18 mouse cellular contexts compared by ENCODE assay signal in the genomic region with DNA sequence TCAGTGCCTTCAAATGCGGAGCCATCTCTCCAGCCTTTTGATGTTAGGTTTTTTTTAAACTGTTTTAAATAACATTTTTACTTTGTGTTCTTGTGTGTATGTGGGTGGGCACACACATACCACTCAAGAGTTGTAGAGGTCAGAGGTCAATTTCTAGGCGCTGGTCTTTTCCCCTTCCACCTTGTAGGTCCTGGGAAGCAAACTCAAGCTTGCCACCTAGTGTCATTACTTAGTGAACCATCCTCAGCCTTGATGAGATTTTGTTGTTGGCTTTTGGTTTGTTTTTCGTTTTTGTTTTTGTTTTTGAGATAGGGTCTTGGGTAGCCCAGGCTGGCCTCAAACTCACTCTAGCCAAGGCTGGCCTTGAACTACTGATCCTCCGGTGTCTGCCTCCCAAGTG. TPM values are rescaled to one million over a fixed set of nuclear protein-coding genes. Genes with fewer than 3 reads are reported as not detected.
DNase-seq lines count a peak whose midpoint lies in the region; ATAC-seq and TF ChIP-seq lines count a peak whose summit lies in the region.
"Had no signal": no experiment of that assay in that cellular context is flagged by ENCODE, and none has a peak within 500 bp of the region (broad histone marks: within the 10 kb centered on the region; RNA-seq: fewer than 3 reads in every experiment).

No protein-coding gene starts in this region.

- H3K4me2 ChIP-seq in forebrain, postnatal 0 days (ENCODE audit: low read depth) = no peak overlapping the region
- H3K4me2 ChIP-seq in forebrain, embryonic 11.5 days (ENCODE audit: low read depth, low read length, severe bottlenecking) = no peak overlapping the region
- H3K4me2 ChIP-seq in midbrain, embryonic 11.5 days = no peak overlapping the region
- no peak overlapping the region for H3K4me2 ChIP-seq in midbrain, embryonic 16.5 days (ENCODE audit: low read length)
- no peak overlapping the region for H3K4me2 ChIP-seq in midbrain, postnatal 0 days (ENCODE audit: low read depth, low read length, poor library complexity, severe bottlenecking)

- no peaks in the 10 kb centered on the region for H3K9me3 ChIP-seq in forebrain, postnatal 0 days (ENCODE audit: low read length)
- no peaks in the 10 kb centered on the region for H3K9me3 ChIP-seq in forebrain, embryonic 11.5 days (ENCODE audit: control insufficient read depth, low read length)
- H3K9me3 ChIP-seq in midbrain, embryonic 11.5 days (ENCODE audit: control insufficient read depth, low read length) = no peaks in the 10 kb centered on the region
- H3K9me3 ChIP-seq in midbrain, embryonic 16.5 days (replicated peaks; ENCODE audit: control insufficient read depth, low read length, poor library complexity, severe bottlenecking) = no peaks in the 10 kb centered on the region
- no peaks in the 10 kb centered on the region for H3K9me3 ChIP-seq in midbrain, postnatal 0 days (ENCODE audit: low read length)
- H3K9me3 ChIP-seq: hindbrain, embryonic 13.5 days; neural tube, embryonic 13.5 days had no signal

- no peak overlapping the region for H3K27ac ChIP-seq in forebrain, postnatal 0 days (ENCODE audit: low read depth, low read length)
- no peak overlapping the region for H3K27ac ChIP-seq in forebrain, embryonic 11.5 days (ENCODE audit: low read depth, low read length)
- no peak overlapping the region for H3K27ac ChIP-seq in layer of hippocampus, adult 2 months
- no peak overlapping the region for H3K27ac ChIP-seq in midbrain, embryonic 11.5 days (ENCODE audit: low read depth, low read length)
- H3K27ac ChIP-seq in midbrain, embryonic 16.5 days (ENCODE audit: low read length) = no peak overlapping the region
- no peak overlapping the region for H3K27ac ChIP-seq in midbrain, postnatal 0 days (ENCODE audit: low read depth, low read length)
- H3K27ac ChIP-seq: macrophage; neural tube, embryonic 13.5 days had no signal

- H3K9ac ChIP-seq in forebrain, postnatal 0 days = no peak overlapping the region
- H3K9ac ChIP-seq in forebrain, embryonic 11.5 days (ENCODE audit: low read length) = no peak overlapping the region
- H3K9ac ChIP-seq in midbrain, embryonic 11.5 days (ENCODE audit: low read length) = no peak overlapping the region
- no peak overlapping the region for H3K9ac ChIP-seq in midbrain, embryonic 16.5 days (ENCODE audit: low read depth, low read length)
- no peak overlapping the region for H3K9ac ChIP-seq in midbrain, postnatal 0 days (replicated peaks; ENCODE audit: low read length, poor library complexity, severe bottlenecking)

- WGBS in forebrain, postnatal 0 days = 69% methylated on average over 4 of the region's 4 CpGs
- 83% methylated on average over 4 of the region's 4 CpGs for WGBS in forebrain, embryonic 11.5 days
- 70% methylated on average over 4 of the region's 4 CpGs for WGBS in midbrain, embryonic 11.5 days
- WGBS in midbrain, embryonic 16.5 days = 69% methylated on average over 4 of the region's 4 CpGs
- 71% methylated on average over 4 of the region's 4 CpGs for WGBS in midbrain, postnatal 0 days

- H3K4me3 ChIP-seq in forebrain, postnatal 0 days (ENCODE audit: low read depth, low read length) = no peak overlapping the region
- H3K4me3 ChIP-seq in forebrain, embryonic 11.5 days (ENCODE audit: low read depth, low read length) = no peak overlapping the region
- no peak overlapping the region for H3K4me3 ChIP-seq in layer of hippocampus, adult 2 months
- no peak overlapping the region for H3K4me3 ChIP-seq in midbrain, embryonic 11.5 days (ENCODE audit: low read depth, low read length)
- H3K4me3 ChIP-seq in midbrain, embryonic 16.5 days (ENCODE audit: low read depth, low read length) = no peak overlapping the region
- H3K4me3 ChIP-seq in midbrain, postnatal 0 days (ENCODE audit: low read depth, low read length) = no peak overlapping the region

- peak; percentile 44 for TF ChIP-seq CTCF in forebrain, postnatal 0 days (IDR thresholded peaks at IDR 0.05; ENCODE audit: low read depth)
- peak; percentile 60 for TF ChIP-seq CTCF in layer of hippocampus, adult 2 months (conservative IDR thresholded peaks at IDR 0.05)
- TF ChIP-seq CTCF in midbrain, postnatal 0 days (IDR thresholded peaks at IDR 0.05) = peak; percentile 55

- no peak for DNase-seq in forebrain, postnatal 0 days
- no peak for DNase-seq in forebrain, embryonic 11.5 days (ENCODE audit: low spot score)
- no peak for DNase-seq in layer of hippocampus, adult 2 months (ENCODE audit: low spot score in 2 of 2)
- DNase-seq in layer of hippocampus, postnatal 14 days (ENCODE audit: low spot score in 2 of 2) = no peak
- DNase-seq in midbrain, embryonic 11.5 days (ENCODE audit: low spot score, missing footprints) = peak; percentile 67
- DNase-seq in midbrain, postnatal 0 days (ENCODE audit: low spot score) = no peak
- no peak for DNase-seq in left cerebral cortex, adult 8-10 months (ENCODE audit: low spot score in 2 of 2)
- DNase-seq: B cell, adult 2 months; gastrocnemius, postnatal 10 days; heart, adult 18-20 months; left cerebral cortex, postnatal 4 days; right cerebral cortex, postnatal 25 days had no signal

- ATAC-seq in forebrain, postnatal 0 days = no peak
- ATAC-seq in forebrain, embryonic 11.5 days (replicated peaks; ENCODE audit: low FRiP score) = no peak
- ATAC-seq in midbrain, embryonic 11.5 days (ENCODE audit: low FRiP score) = no peak
- no peak for ATAC-seq in midbrain, embryonic 16.5 days
- no peak for ATAC-seq in midbrain, postnatal 0 days (ENCODE audit: low FRiP score)
- ATAC-seq: intestine, embryonic 16.5 days had no signal

- no peaks in the 10 kb centered on the region for H3K27me3 ChIP-seq in forebrain, postnatal 0 days (ENCODE audit: insufficient read depth, low read length)
- no peaks in the 10 kb centered on the region for H3K27me3 ChIP-seq in forebrain, embryonic 11.5 days (ENCODE audit: control insufficient read depth, insufficient read depth, low read length)
- no peaks in the 10 kb centered on the region for H3K27me3 ChIP-seq in midbrain, embryonic 11.5 days (ENCODE audit: control insufficient read depth, insufficient read depth, low read length)
- H3K27me3 ChIP-seq in midbrain, embryonic 16.5 days (ENCODE audit: control insufficient read depth, insufficient read depth, low read depth, low read length) = no peaks in the 10 kb centered on the region
- H3K27me3 ChIP-seq in midbrain, postnatal 0 days (ENCODE audit: insufficient read depth, low read length) = no peaks in the 10 kb centered on the region
- H3K27me3 ChIP-seq: neural tube, embryonic 13.5 days had no signal

- peaks cover 39% of the 10 kb centered on the region for H3K36me3 ChIP-seq in forebrain, postnatal 0 days (ENCODE audit: insufficient read depth)
- no peaks in the 10 kb centered on the region; the same call in 1 of the 2 replicates for H3K36me3 ChIP-seq in forebrain, embryonic 11.5 days (ENCODE audit: control insufficient read depth, insufficient read depth, low read length)
- no peaks in the 10 kb centered on the region; the same call in 1 of the 2 replicates for H3K36me3 ChIP-seq in midbrain, embryonic 11.5 days (ENCODE audit: control insufficient read depth, insufficient read depth, low read length)
- H3K36me3 ChIP-seq in midbrain, embryonic 16.5 days (ENCODE audit: control insufficient read depth, insufficient read depth, low read length) = peaks cover 5% of the 10 kb centered on the region
- peaks cover 21% of the 10 kb centered on the region for H3K36me3 ChIP-seq in midbrain, postnatal 0 days (ENCODE audit: insufficient read depth, low read length)

- peaks cover 5% of the 10 kb centered on the region; the same call in 1 of the 2 replicates for H3K4me1 ChIP-seq in forebrain, postnatal 0 days (ENCODE audit: insufficient read depth)
- H3K4me1 ChIP-seq in forebrain, embryonic 11.5 days (replicated peaks; ENCODE audit: control insufficient read depth, insufficient read depth, low read length) = peaks cover 7% of the 10 kb centered on the region
- H3K4me1 ChIP-seq in midbrain, embryonic 11.5 days (ENCODE audit: control insufficient read depth, insufficient read depth, low read length) = peaks cover 15% of the 10 kb centered on the region
- peaks cover 6% of the 10 kb centered on the region for H3K4me1 ChIP-seq in midbrain, embryonic 16.5 days (ENCODE audit: control insufficient read depth, insufficient read depth, low read length)
- no peaks in the 10 kb centered on the region for H3K4me1 ChIP-seq in midbrain, postnatal 0 days (ENCODE audit: insufficient read depth, low read length)

RNA-seq across cellular contexts. Expression of a gene that starts 2.4 kb away (rescaled TPM):
- 71.1 and 74.8 TPM in 2 replicates for total RNA-seq in forebrain, postnatal 0 days (2014; rRNA removed)
- polyA plus RNA-seq in forebrain, postnatal 0 days (2015; fragmentation: Nextera tagmentation; extraction: Ambion mirVana) = 31.1 and 34.2 TPM in 2 replicates
- polyA plus RNA-seq in forebrain, embryonic 11.5 days (2014; fragmentation: Nextera tagmentation; extraction: Ambion mirVana) = 13.3 and 14.2 TPM in 2 replicates
- 10 to 100 TPM; 29.4 to 30.3 TPM for total RNA-seq in layer of hippocampus, adult 2 months (2021)
- 10 to 100 TPM; 27.5 to 28.2 TPM for total RNA-seq in layer of hippocampus, postnatal 14 days (2021)
- 6.8 and 9.6 TPM in 2 replicates for polyA plus RNA-seq in midbrain, embryonic 11.5 days (2014; fragmentation: Nextera tagmentation; extraction: Ambion mirVana)
- 32.4 and 33.6 TPM in 2 replicates for polyA plus RNA-seq in midbrain, embryonic 16.5 days (2015; fragmentation: Nextera tagmentation; extraction: Ambion mirVana)
- 95.4 and 107 TPM in 2 replicates for total RNA-seq in midbrain, postnatal 0 days (2014; rRNA removed)
- polyA plus RNA-seq in midbrain, postnatal 0 days (2015; fragmentation: Nextera tagmentation; extraction: Ambion mirVana) = 31.2 and 32.0 TPM in 2 replicates
- total RNA-seq in left cerebral cortex, adult 8-10 months (2022) = 10 to 100 TPM; 29.0 to 31.4 (median 29.7) TPM
- total RNA-seq: monocyte, adult 5-6 weeks had no signal
- polyA plus RNA-seq: macrophage had no signal

RNA-seq across cellular contexts. Expression of a gene that starts 10.9 kb away (rescaled TPM):
- 72.1 and 92.3 TPM in 2 replicates for total RNA-seq in forebrain, postnatal 0 days (2014; rRNA removed)
- polyA plus RNA-seq in forebrain, postnatal 0 days (2015; fragmentation: Nextera tagmentation; extraction: Ambion mirVana) = 68.0 and 69.6 TPM in 2 replicates
- polyA plus RNA-seq in forebrain, embryonic 11.5 days (2014; fragmentation: Nextera tagmentation; extraction: Ambion mirVana) = 142 and 148 TPM in 2 replicates
- 10 to 100 TPM; 49.9 to 53.4 TPM for total RNA-seq in layer of hippocampus, adult 2 months (2021)
- 10 to 100 TPM; 49.4 to 51.6 TPM for total RNA-seq in layer of hippocampus, postnatal 14 days (2021)
- polyA plus RNA-seq in midbrain, embryonic 11.5 days (2014; fragmentation: Nextera tagmentation; extraction: Ambion mirVana) = 105 and 116 TPM in 2 replicates
- 74.4 and 76.9 TPM in 2 replicates for polyA plus RNA-seq in midbrain, embryonic 16.5 days (2015; fragmentation: Nextera tagmentation; extraction: Ambion mirVana)
- 48.3 and 49.9 TPM in 2 replicates for total RNA-seq in midbrain, postnatal 0 days (2014; rRNA removed)
- polyA plus RNA-seq in midbrain, postnatal 0 days (2015; fragmentation: Nextera tagmentation; extraction: Ambion mirVana) = 63.6 and 65.5 TPM in 2 replicates
- total RNA-seq in left cerebral cortex, adult 8-10 months (2022) = 10 to 100 TPM; 39.2 to 51.0 (median 47.5) TPM

RNA-seq across cellular contexts. Expression of a gene that starts 11.7 kb away (rescaled TPM):
- 11.8 and 14.6 TPM in 2 replicates for total RNA-seq in forebrain, postnatal 0 days (2014; rRNA removed)
- 50.1 and 52.3 TPM in 2 replicates for polyA plus RNA-seq in forebrain, postnatal 0 days (2015; fragmentation: Nextera tagmentation; extraction: Ambion mirVana)
- 26.2 and 27.1 TPM in 2 replicates for polyA plus RNA-seq in forebrain, embryonic 11.5 days (2014; fragmentation: Nextera tagmentation; extraction: Ambion mirVana)
- 10 to 100 TPM; 39.1 to 43.1 TPM for total RNA-seq in layer of hippocampus, adult 2 months (2021)
- total RNA-seq in layer of hippocampus, postnatal 14 days (2021) = 10 to 100 TPM; 37.0 to 37.4 TPM
- polyA plus RNA-seq in midbrain, embryonic 11.5 days (2014; fragmentation: Nextera tagmentation; extraction: Ambion mirVana) = 30.0 and 30.2 TPM in 2 replicates
- 48.8 and 49.6 TPM in 2 replicates for polyA plus RNA-seq in midbrain, embryonic 16.5 days (2015; fragmentation: Nextera tagmentation; extraction: Ambion mirVana)
- 13.5 and 21.4 TPM in 2 replicates for total RNA-seq in midbrain, postnatal 0 days (2014; rRNA removed)
- 52.5 and 52.8 TPM in 2 replicates for polyA plus RNA-seq in midbrain, postnatal 0 days (2015; fragmentation: Nextera tagmentation; extraction: Ambion mirVana)
- 10 to 100 TPM; 40.1 to 43.0 (median 42.0) TPM for total RNA-seq in left cerebral cortex, adult 8-10 months (2022)

RNA-seq across cellular contexts. Expression of a gene that starts 14.0 kb away (rescaled TPM):
- 0.76 and 0.77 TPM in 2 replicates for total RNA-seq in forebrain, postnatal 0 days (2014; rRNA removed)
- polyA plus RNA-seq in forebrain, postnatal 0 days (2015; fragmentation: Nextera tagmentation; extraction: Ambion mirVana) = 0.28 and 1.0 TPM in 2 replicates
- 2.4 and 3.1 TPM in 2 replicates for polyA plus RNA-seq in forebrain, embryonic 11.5 days (2014; fragmentation: Nextera tagmentation; extraction: Ambion mirVana)
- 1 to 10 TPM; 6.2 to 6.7 TPM for total RNA-seq in layer of hippocampus, adult 2 months (2021)
- total RNA-seq in layer of hippocampus, postnatal 14 days (2021) = 1 to 10 TPM; 3.2 to 5.8 TPM
- polyA plus RNA-seq in midbrain, embryonic 11.5 days (2014; fragmentation: Nextera tagmentation; extraction: Ambion mirVana) = 1.2 and 2.1 TPM in 2 replicates
- polyA plus RNA-seq in midbrain, embryonic 16.5 days (2015; fragmentation: Nextera tagmentation; extraction: Ambion mirVana) = 0.87 and 1.0 TPM in 2 replicates
- total RNA-seq in midbrain, postnatal 0 days (2014; rRNA removed) = 0.38 and 1.2 TPM in 2 replicates
- polyA plus RNA-seq in midbrain, postnatal 0 days (2015; fragmentation: Nextera tagmentation; extraction: Ambion mirVana) = 0.79 and 1.2 TPM in 2 replicates
- total RNA-seq in left cerebral cortex, adult 8-10 months (2022) = 10 to 100 TPM in 1 of 4 experiments, 1 to 10 TPM in 3; 4.8 to 11.3 (median 7.4) TPM
- polyA plus RNA-seq: macrophage had no signal

RNA-seq across cellular contexts. Expression of a gene that starts 52.4 kb away (rescaled TPM):
- total RNA-seq in forebrain, postnatal 0 days (2014; rRNA removed) = 152 and 167 TPM in 2 replicates
- polyA plus RNA-seq in forebrain, postnatal 0 days (2015; fragmentation: Nextera tagmentation; extraction: Ambion mirVana) = 143 and 171 TPM in 2 replicates
- 11.2 and 14.9 TPM in 2 replicates for polyA plus RNA-seq in forebrain, embryonic 11.5 days (2014; fragmentation: Nextera tagmentation; extraction: Ambion mirVana)
- 10 to 100 TPM; 92.3 to 97.6 TPM for total RNA-seq in layer of hippocampus, adult 2 months (2021)
- 100 to 1,000 TPM; 157 to 160 TPM for total RNA-seq in layer of hippocampus, postnatal 14 days (2021)
- 16.1 and 17.7 TPM in 2 replicates for polyA plus RNA-seq in midbrain, embryonic 11.5 days (2014; fragmentation: Nextera tagmentation; extraction: Ambion mirVana)
- 162 and 195 TPM in 2 replicates for polyA plus RNA-seq in midbrain, embryonic 16.5 days (2015; fragmentation: Nextera tagmentation; extraction: Ambion mirVana)
- total RNA-seq in midbrain, postnatal 0 days (2014; rRNA removed) = 165 and 175 TPM in 2 replicates
- polyA plus RNA-seq in midbrain, postnatal 0 days (2015; fragmentation: Nextera tagmentation; extraction: Ambion mirVana) = 190 and 202 TPM in 2 replicates
- total RNA-seq in left cerebral cortex, adult 8-10 months (2022) = 100 to 1,000 TPM; 239 to 271 (median 248) TPM
